Mouse (Mus musculus) CH12.LX (cell line): ENCODE data around the gene Cep295nl.
"Not testable (repeated sequence)": the region's sequence is repeated elsewhere in the genome, so short reads cannot be mapped to it uniquely, and the experiment has no call there.

Source experiments
- CTCF ChIP-seq, 2 experiments: IDR thresholded peaks in 1 of 2; conservative IDR thresholded peaks in 1 of 2; 2 replicates each; pipeline ENCODE4 v1.5.1; 2011 to 2012; ENCODE audit warnings: low read depth in 2 of 2, low read length in 2 of 2, improper control_type of control experiment in 1 of 2, inconsistent platforms in 1 of 2, mild to moderate bottlenecking in 1 of 2, moderate library complexity in 1 of 2
- ELF1 ChIP-seq: IDR thresholded peaks from 2 replicates; pipeline ENCODE4 v1.6.1; 2014; ENCODE audit warnings: low read depth, mild to moderate bottlenecking, inconsistent platforms, low read length, improper control_type of control experiment
- GABPA ChIP-seq: IDR thresholded peaks from 2 replicates; pipeline ENCODE4 v1.6.1; 2012; ENCODE audit warnings: low read depth, low read length, improper control_type of control experiment, inconsistent platforms; ENCODE audit not compliant: insufficient replicate concordance
- HCFC1 ChIP-seq: IDR thresholded peaks from 2 replicates; pipeline ENCODE4 v1.6.1; 2012; ENCODE audit warnings: low read depth, mild to moderate bottlenecking, inconsistent platforms, low read length, improper control_type of control experiment
- MAFK ChIP-seq: IDR thresholded peaks from 2 replicates; pipeline ENCODE4 v1.6.1; 2011; ENCODE audit warnings: low read length, improper control_type of control experiment; ENCODE audit not compliant: insufficient replicate concordance
- MXI1 ChIP-seq: IDR thresholded peaks from 2 replicates; pipeline ENCODE4 v1.6.1; 2011; ENCODE audit warnings: mild to moderate bottlenecking, low read depth, low read length, improper control_type of control experiment
- NELFE ChIP-seq: IDR thresholded peaks from 2 replicates; pipeline ENCODE4 v1.6.1; 2011; ENCODE audit warnings: low read depth, low read length, improper control_type of control experiment
- POLR2A ChIP-seq: IDR thresholded peaks from 2 replicates; pipeline ENCODE4 v1.6.1; 2011; ENCODE audit warnings: low read depth, mild to moderate bottlenecking, improper control_type of control experiment, low read length
- ZNF384 ChIP-seq: IDR thresholded peaks from 2 replicates; pipeline ENCODE4 v1.6.1; 2012; ENCODE audit warnings: low read depth, low read length, improper control_type of control experiment, inconsistent platforms

- not testable (repeated sequence) for TF ChIP-seq MXI1; ZNF384; NELFE; GABPA; CTCF (conservative IDR thresholded peaks at IDR 0.05 in 1 of 2, IDR thresholded peaks at IDR 0.05 in 1 of 2; ENCODE audit: low read depth in 2 of 2, low read length in 2 of 2); HCFC1; POLR2A; MAFK; ELF1
Measured at GRCm38 (mm10) chr11:118376323-118376722, 34.0 kb upstream of the Cep295nl start.
